ENCODE assay signal across 16 mouse cellular contexts in genomic region chr13:114488178-114488577, GRCm38 (mm10). TPM values are rescaled to one million over a fixed set of nuclear protein-coding genes. Genes with fewer than 3 reads are reported as not detected.
DNase-seq lines count a peak whose midpoint lies in the region; ATAC-seq and TF ChIP-seq lines count a peak whose summit lies in the region.
"Had no signal": no experiment of that assay in that cellular context is flagged by ENCODE, and none has a peak within 500 bp of the region (broad histone marks: within the 10 kb centered on the region; RNA-seq: fewer than 3 reads in every experiment).

No protein-coding gene starts in this region.

- no peaks in the 10 kb centered on the region for H3K36me3 ChIP-seq in embryonic facial prominence, embryonic 14.5 days (ENCODE audit: control insufficient read depth, insufficient read depth, low read length)
- no peaks in the 10 kb centered on the region for H3K36me3 ChIP-seq in embryonic facial prominence, embryonic 10.5 days (replicated peaks)
- no peaks in the 10 kb centered on the region for H3K36me3 ChIP-seq in hindbrain, postnatal 0 days (ENCODE audit: insufficient read depth, low read length)
- no peaks in the 10 kb centered on the region for H3K36me3 ChIP-seq in hindbrain, embryonic 11.5 days (ENCODE audit: control insufficient read depth, insufficient read depth, low read length)
- no peaks in the 10 kb centered on the region for H3K36me3 ChIP-seq in midbrain, postnatal 0 days (ENCODE audit: insufficient read depth, low read length)
- no peaks in the 10 kb centered on the region for H3K36me3 ChIP-seq in midbrain, embryonic 10.5 days
- H3K36me3 ChIP-seq in intestine, embryonic 16.5 days (ENCODE audit: control insufficient read depth, insufficient read depth, low read length) = no peaks in the 10 kb centered on the region
- H3K36me3 ChIP-seq: embryonic facial prominence, embryonic 12.5 days; G1E; hindbrain, embryonic 12.5 days; midbrain, embryonic 13.5 days had no signal

- H3K4me1 ChIP-seq in embryonic facial prominence, embryonic 14.5 days (ENCODE audit: control insufficient read depth, insufficient read depth, low read length) = peaks cover 6% of the 10 kb centered on the region; the same call in 1 of the 2 replicates
- no peaks in the 10 kb centered on the region for H3K4me1 ChIP-seq in embryonic facial prominence, embryonic 10.5 days
- no peaks in the 10 kb centered on the region for H3K4me1 ChIP-seq in hindbrain, postnatal 0 days (ENCODE audit: insufficient read depth, low read length)
- H3K4me1 ChIP-seq in hindbrain, embryonic 11.5 days (replicated peaks; ENCODE audit: control insufficient read depth, insufficient read depth, low read length) = no peaks in the 10 kb centered on the region
- no peaks in the 10 kb centered on the region for H3K4me1 ChIP-seq in midbrain, postnatal 0 days (ENCODE audit: insufficient read depth, low read length)
- H3K4me1 ChIP-seq in midbrain, embryonic 10.5 days = no peaks in the 10 kb centered on the region
- H3K4me1 ChIP-seq in intestine, embryonic 16.5 days (ENCODE audit: control insufficient read depth, insufficient read depth, low read length) = no peaks in the 10 kb centered on the region
- H3K4me1 ChIP-seq: embryonic facial prominence, embryonic 12.5 days; hindbrain, embryonic 12.5 days; midbrain, embryonic 13.5 days had no signal

- no peak overlapping the region for H3K9ac ChIP-seq in embryonic facial prominence, embryonic 14.5 days (ENCODE audit: low read depth, low read length)
- no peak overlapping the region for H3K9ac ChIP-seq in hindbrain, postnatal 0 days (replicated peaks; ENCODE audit: low read length)
- no peak overlapping the region for H3K9ac ChIP-seq in hindbrain, embryonic 11.5 days (ENCODE audit: low read depth, low read length)
- no peak overlapping the region for H3K9ac ChIP-seq in midbrain, postnatal 0 days (replicated peaks; ENCODE audit: low read length, poor library complexity, severe bottlenecking)
- no peak overlapping the region for H3K9ac ChIP-seq in intestine, embryonic 16.5 days (ENCODE audit: low read depth, low read length)
- H3K9ac ChIP-seq: embryonic facial prominence, embryonic 12.5 days; hindbrain, embryonic 12.5 days; midbrain, embryonic 13.5 days had no signal

- peak; percentile 30; the same call in 1 of the 2 replicates for ATAC-seq in embryonic facial prominence, embryonic 14.5 days (ENCODE audit: low read depth)
- 0 out of 2 replicates have a peak, but pooled peaks have one; percentile 24 for ATAC-seq in hindbrain, postnatal 0 days
- no peak for ATAC-seq in hindbrain, embryonic 11.5 days (ENCODE audit: low FRiP score)
- ATAC-seq in midbrain, postnatal 0 days (ENCODE audit: low FRiP score) = no peak
- ATAC-seq in intestine, embryonic 16.5 days = no peak
- ATAC-seq: midbrain, embryonic 13.5 days had no signal

- peak; percentile 59 for DNase-seq in embryonic facial prominence, embryonic 14.5 days (ENCODE audit: low spot score)
- no peak for DNase-seq in embryonic facial prominence, embryonic 10.5 days (ENCODE audit: low spot score)
- peak; percentile 33 for DNase-seq in hindbrain, postnatal 0 days (ENCODE audit: low spot score)
- DNase-seq in hindbrain, embryonic 11.5 days (ENCODE audit: low spot score) = no peak
- peak; percentile 7 for DNase-seq in midbrain, postnatal 0 days (ENCODE audit: low spot score)
- DNase-seq in midbrain, embryonic 10.5 days (ENCODE audit: low spot score) = no peak
- no peak for DNase-seq in kidney, postnatal 36 days
- DNase-seq: cerebellum, adult 11-12 months; lung, adult 18-20 months; right cerebral cortex, postnatal 4 days; thymus, postnatal 25 days had no signal

- WGBS in embryonic facial prominence, embryonic 14.5 days = 45% methylated on average over 7 of the region's 7 CpGs
- 75% methylated on average over 7 of the region's 7 CpGs for WGBS in embryonic facial prominence, embryonic 10.5 days
- 61% methylated on average over 7 of the region's 7 CpGs for WGBS in hindbrain, postnatal 0 days
- 82% methylated on average over 7 of the region's 7 CpGs for WGBS in hindbrain, embryonic 11.5 days
- 68% methylated on average over 7 of the region's 7 CpGs for WGBS in midbrain, postnatal 0 days
- WGBS in midbrain, embryonic 10.5 days = 78% methylated on average over 7 of the region's 7 CpGs
- 75% methylated on average over 7 of the region's 7 CpGs for WGBS in intestine, embryonic 16.5 days

- no peak overlapping the region for H3K4me2 ChIP-seq in embryonic facial prominence, embryonic 14.5 days (ENCODE audit: low read depth, low read length)
- no peak overlapping the region for H3K4me2 ChIP-seq in hindbrain, postnatal 0 days (ENCODE audit: low read depth, low read length)
- H3K4me2 ChIP-seq in hindbrain, embryonic 11.5 days (replicated peaks; ENCODE audit: low read depth, low read length) = no peak overlapping the region
- H3K4me2 ChIP-seq in midbrain, postnatal 0 days (ENCODE audit: low read depth, low read length, poor library complexity, severe bottlenecking) = no peak overlapping the region
- no peak overlapping the region for H3K4me2 ChIP-seq in intestine, embryonic 16.5 days (ENCODE audit: low read depth, low read length)
- H3K4me2 ChIP-seq: embryonic facial prominence, embryonic 12.5 days; hindbrain, embryonic 12.5 days; midbrain, embryonic 13.5 days had no signal

- no peaks in the 10 kb centered on the region for H3K27me3 ChIP-seq in embryonic facial prominence, embryonic 14.5 days (replicated peaks; ENCODE audit: control insufficient read depth, insufficient read depth, low read length)
- no peaks in the 10 kb centered on the region for H3K27me3 ChIP-seq in embryonic facial prominence, embryonic 10.5 days (replicated peaks; ENCODE audit: low read depth, poor library complexity, severe bottlenecking)
- no peaks in the 10 kb centered on the region for H3K27me3 ChIP-seq in hindbrain, postnatal 0 days (ENCODE audit: insufficient read depth, low read length)
- H3K27me3 ChIP-seq in hindbrain, embryonic 11.5 days (ENCODE audit: control insufficient read depth, insufficient read depth, low read length) = no peaks in the 10 kb centered on the region
- H3K27me3 ChIP-seq in midbrain, postnatal 0 days (ENCODE audit: insufficient read depth, low read length) = no peaks in the 10 kb centered on the region
- no peaks in the 10 kb centered on the region for H3K27me3 ChIP-seq in midbrain, embryonic 10.5 days (ENCODE audit: low read depth, poor library complexity, severe bottlenecking)
- H3K27me3 ChIP-seq in intestine, embryonic 16.5 days (replicated peaks; ENCODE audit: control insufficient read depth, insufficient read depth, low read length) = no peaks in the 10 kb centered on the region
- H3K27me3 ChIP-seq: embryonic facial prominence, embryonic 12.5 days; hindbrain, embryonic 12.5 days; midbrain, embryonic 13.5 days had no signal

- TF ChIP-seq CTCF in hindbrain, postnatal 0 days (IDR thresholded peaks at IDR 0.05; ENCODE audit: low read depth) = no peak
- no peak for TF ChIP-seq CTCF in midbrain, postnatal 0 days (IDR thresholded peaks at IDR 0.05)

- H3K4me3 ChIP-seq in embryonic facial prominence, embryonic 14.5 days (ENCODE audit: low read depth, low read length) = no peak overlapping the region
- H3K4me3 ChIP-seq in embryonic facial prominence, embryonic 10.5 days = no peak overlapping the region
- H3K4me3 ChIP-seq in hindbrain, postnatal 0 days (ENCODE audit: low read length) = no peak overlapping the region
- no peak overlapping the region for H3K4me3 ChIP-seq in hindbrain, embryonic 11.5 days (ENCODE audit: low read depth, low read length)
- H3K4me3 ChIP-seq in midbrain, postnatal 0 days (ENCODE audit: low read depth, low read length) = no peak overlapping the region
- H3K4me3 ChIP-seq in midbrain, embryonic 10.5 days = no peak overlapping the region
- H3K4me3 ChIP-seq in intestine, embryonic 16.5 days (ENCODE audit: low read length) = no peak overlapping the region
- H3K4me3 ChIP-seq: embryonic facial prominence, embryonic 12.5 days; hindbrain, embryonic 12.5 days; midbrain, embryonic 13.5 days had no signal

- no peaks in the 10 kb centered on the region for H3K9me3 ChIP-seq in embryonic facial prominence, embryonic 14.5 days (ENCODE audit: control insufficient read depth, low read length)
- H3K9me3 ChIP-seq in embryonic facial prominence, embryonic 10.5 days = no peaks in the 10 kb centered on the region
- no peaks in the 10 kb centered on the region for H3K9me3 ChIP-seq in hindbrain, postnatal 0 days (ENCODE audit: low read length)
- no peaks in the 10 kb centered on the region for H3K9me3 ChIP-seq in hindbrain, embryonic 11.5 days (ENCODE audit: control insufficient read depth, low read length)
- no peaks in the 10 kb centered on the region for H3K9me3 ChIP-seq in midbrain, postnatal 0 days (ENCODE audit: low read length)
- no peaks in the 10 kb centered on the region for H3K9me3 ChIP-seq in midbrain, embryonic 10.5 days (replicated peaks)
- H3K9me3 ChIP-seq in intestine, embryonic 16.5 days (ENCODE audit: control insufficient read depth, low read length) = no peaks in the 10 kb centered on the region
- H3K9me3 ChIP-seq: embryonic facial prominence, embryonic 12.5 days; G1E; hindbrain, embryonic 12.5 days; midbrain, embryonic 13.5 days had no signal

- no peak overlapping the region for H3K27ac ChIP-seq in embryonic facial prominence, embryonic 14.5 days (replicated peaks; ENCODE audit: low read depth, low read length)
- no peak overlapping the region for H3K27ac ChIP-seq in embryonic facial prominence, embryonic 10.5 days (replicated peaks)
- no peak overlapping the region for H3K27ac ChIP-seq in hindbrain, postnatal 0 days
- H3K27ac ChIP-seq in hindbrain, embryonic 11.5 days (ENCODE audit: low read depth, low read length) = no peak overlapping the region
- no peak overlapping the region for H3K27ac ChIP-seq in midbrain, postnatal 0 days (ENCODE audit: low read depth, low read length)
- H3K27ac ChIP-seq in midbrain, embryonic 10.5 days (replicated peaks) = no peak overlapping the region
- H3K27ac ChIP-seq in intestine, embryonic 16.5 days (ENCODE audit: low read length) = no peak overlapping the region
- H3K27ac ChIP-seq: embryonic facial prominence, embryonic 12.5 days; hindbrain, embryonic 12.5 days; midbrain, embryonic 13.5 days had no signal

RNA-seq across cellular contexts. Expression of gene Fst, which starts 29.4 kb away (rescaled TPM):
- 47.2 and 57.5 TPM in 2 replicates for polyA plus RNA-seq in embryonic facial prominence, embryonic 14.5 days (2014; fragmentation: Nextera tagmentation; extraction: Ambion mirVana)
- 9.4 and 10.7 TPM in 2 replicates for polyA plus RNA-seq in embryonic facial prominence, embryonic 10.5 days (2016; fragmentation: Nextera tagmentation; extraction: Ambion mirVana)
- total RNA-seq in hindbrain, postnatal 0 days (2014; rRNA removed) = 1.7 TPM in 2 replicates
- polyA plus RNA-seq in hindbrain, postnatal 0 days (2015; fragmentation: Nextera tagmentation; extraction: Ambion mirVana) = 3.9 and 4.6 TPM in 2 replicates
- polyA plus RNA-seq in hindbrain, embryonic 11.5 days (2014; fragmentation: Nextera tagmentation; extraction: Ambion mirVana) = 15.6 and 15.8 TPM in 2 replicates
- 0.76 and 0.93 TPM in 2 replicates for total RNA-seq in midbrain, postnatal 0 days (2014; rRNA removed)
- 2.1 and 2.8 TPM in 2 replicates for polyA plus RNA-seq in midbrain, postnatal 0 days (2015; fragmentation: Nextera tagmentation; extraction: Ambion mirVana)
- polyA plus RNA-seq in midbrain, embryonic 10.5 days (2016; fragmentation: Nextera tagmentation; extraction: Ambion mirVana) = 40.5 and 43.1 TPM in 2 replicates
- polyA plus RNA-seq in intestine, embryonic 16.5 days (2015; fragmentation: Nextera tagmentation; extraction: Ambion mirVana) = 4.3 and 10.8 TPM in 2 replicates
- polyA plus RNA-seq: G1E had no signal

Comparison
In these comparisons a context has a peak if more than half of its experiments do, and no peak if none do; other contexts are left out.
1. ATAC-seq: peak in embryonic facial prominence, embryonic 14.5 days (single experiment) and hindbrain, postnatal 0 days (single experiment); none in hindbrain, embryonic 11.5 days (single experiment), midbrain, postnatal 0 days (single experiment) and intestine, embryonic 16.5 days (single experiment).
2. DNase-seq: peak in embryonic facial prominence, embryonic 14.5 days (single experiment), hindbrain, postnatal 0 days (single experiment) and midbrain, postnatal 0 days (single experiment); none in embryonic facial prominence, embryonic 10.5 days (single experiment), hindbrain, embryonic 11.5 days (single experiment), midbrain, embryonic 10.5 days (single experiment) and kidney, postnatal 36 days (0 of 2).